Mouse (Mus musculus): ENCODE results near the gene Kmt5a. TPM values are rescaled to one million over a fixed set of nuclear protein-coding genes. Genes with fewer than 3 reads are reported as not detected.
"Not testable (repeated sequence)": the region's sequence is repeated elsewhere in the genome, so short reads cannot be mapped to it uniquely, and the experiment has no call there.

Gene Kmt5a
- total RNA-seq, 1 experiment from 2014 or later: 99.1 TPM

DNA sequence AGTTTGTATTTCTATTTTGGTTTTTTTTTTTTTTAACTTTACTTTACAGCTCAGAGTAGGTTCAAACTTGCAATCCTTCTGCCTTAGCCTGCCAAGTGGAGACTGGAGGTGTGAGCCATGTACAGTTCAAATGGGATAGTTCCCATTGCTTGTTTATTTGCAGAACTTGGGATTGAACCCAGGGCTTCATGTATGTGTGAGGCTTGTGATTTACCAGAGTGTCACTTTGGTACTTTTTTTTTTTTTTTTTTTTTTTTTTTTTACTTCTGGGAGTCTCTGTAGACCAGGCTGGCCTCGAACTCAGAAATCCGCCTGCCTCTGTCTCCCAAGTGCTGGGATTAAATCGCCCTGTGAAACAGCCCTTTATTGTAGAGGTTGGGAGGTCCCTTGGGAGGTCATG is 4.5 kb downstream of the Kmt5a start:
- ATAC-seq (replicated peaks in 1 of 2; ENCODE audit: insufficient read depth in 1 of 2, low FRiP score in 2 of 2, low TSS enrichment in 1 of 2, low read depth in 1 of 2, poor library complexity in 2 of 2, severe bottlenecking in 2 of 2): no peak

GRCm38 (mm10) chr5:124444661-124445561 is 5.2 kb downstream of the Kmt5a start:
- ATAC-seq (replicated peaks in 1 of 2; ENCODE audit: insufficient read depth in 1 of 2, low FRiP score in 2 of 2, low TSS enrichment in 1 of 2, low read depth in 1 of 2, poor library complexity in 2 of 2, severe bottlenecking in 2 of 2): peak; percentile 8 to 26; a peak in 3 of 4 replicates

- no peak for ATAC-seq (replicated peaks in 1 of 2; ENCODE audit: insufficient read depth in 1 of 2, low FRiP score in 2 of 2, low TSS enrichment in 1 of 2, low read depth in 1 of 2, poor library complexity in 2 of 2, severe bottlenecking in 2 of 2)
Measured at GRCm38 (mm10) chr5:124445621-124446293, 6.0 kb downstream of the Kmt5a start.

DNA sequence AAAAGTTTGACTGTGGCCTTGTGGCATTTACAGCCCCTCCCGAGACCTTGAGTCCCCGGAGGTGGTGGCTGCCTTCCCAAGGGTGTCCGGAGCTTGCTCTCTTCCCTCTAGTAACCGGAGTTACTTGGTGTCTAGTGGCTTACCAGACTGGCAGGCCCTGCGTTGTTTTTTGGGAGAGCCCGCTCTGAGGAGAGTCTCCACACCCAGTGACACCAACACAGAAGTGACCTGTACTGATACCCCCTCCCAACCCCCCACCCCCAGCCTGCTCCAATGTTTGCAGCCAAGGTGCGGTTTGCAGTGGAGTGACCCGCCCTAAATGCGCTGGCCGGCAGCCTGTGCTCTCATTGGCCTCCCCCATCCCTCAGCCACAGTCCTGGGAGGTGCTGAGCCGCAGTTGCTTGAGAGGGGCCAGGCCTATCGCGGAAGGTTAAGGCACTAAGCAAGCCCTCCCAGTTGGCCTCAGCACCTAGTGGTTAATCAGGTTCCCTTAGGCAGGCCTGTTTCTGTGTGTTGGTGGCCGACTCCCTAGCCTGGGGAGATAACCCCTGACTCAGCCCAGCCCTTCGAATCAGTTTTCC is 6.7 kb downstream of the Kmt5a start:
- peak; percentile 56 to 77; a peak in 3 of 4 replicates for ATAC-seq (replicated peaks in 1 of 2; ENCODE audit: insufficient read depth in 1 of 2, low FRiP score in 2 of 2, low TSS enrichment in 1 of 2, low read depth in 1 of 2, poor library complexity in 2 of 2, severe bottlenecking in 2 of 2)

- no peak for ATAC-seq (replicated peaks in 1 of 2; ENCODE audit: insufficient read depth in 1 of 2, low FRiP score in 2 of 2, low TSS enrichment in 1 of 2, low read depth in 1 of 2, poor library complexity in 2 of 2, severe bottlenecking in 2 of 2)
Measured at GRCm38 (mm10) chr5:124449494-124449893, 9.8 kb downstream of the Kmt5a start.

DNA sequence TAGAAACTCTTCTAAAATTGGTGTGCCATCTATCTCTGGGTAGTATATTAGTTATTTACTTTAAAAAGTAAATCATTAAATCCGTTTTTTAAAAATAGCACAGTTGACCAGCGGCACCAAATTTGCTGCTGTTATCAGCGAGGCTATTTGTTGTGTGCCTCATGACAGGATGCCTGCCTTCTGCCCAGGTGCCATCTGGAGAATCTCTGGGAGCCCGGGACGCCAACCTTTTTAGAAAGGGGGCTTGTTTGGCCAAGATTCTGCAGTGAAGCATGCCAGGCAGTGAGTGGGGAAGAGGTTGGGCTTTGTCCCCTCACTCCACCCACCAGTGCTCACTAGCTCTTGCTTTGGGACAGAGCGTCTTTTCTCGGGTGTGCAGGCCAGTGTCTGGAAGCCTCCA is 10.3 kb downstream of the Kmt5a start:
- no peak for ATAC-seq (replicated peaks in 1 of 2; ENCODE audit: insufficient read depth in 1 of 2, low FRiP score in 2 of 2, low TSS enrichment in 1 of 2, low read depth in 1 of 2, poor library complexity in 2 of 2, severe bottlenecking in 2 of 2)

- no peak for ATAC-seq (replicated peaks in 1 of 2; ENCODE audit: insufficient read depth in 1 of 2, low FRiP score in 2 of 2, low TSS enrichment in 1 of 2, low read depth in 1 of 2, poor library complexity in 2 of 2, severe bottlenecking in 2 of 2)
Measured at GRCm38 (mm10) chr5:124450641-124451340, 11.1 kb downstream of the Kmt5a start.

DNA sequence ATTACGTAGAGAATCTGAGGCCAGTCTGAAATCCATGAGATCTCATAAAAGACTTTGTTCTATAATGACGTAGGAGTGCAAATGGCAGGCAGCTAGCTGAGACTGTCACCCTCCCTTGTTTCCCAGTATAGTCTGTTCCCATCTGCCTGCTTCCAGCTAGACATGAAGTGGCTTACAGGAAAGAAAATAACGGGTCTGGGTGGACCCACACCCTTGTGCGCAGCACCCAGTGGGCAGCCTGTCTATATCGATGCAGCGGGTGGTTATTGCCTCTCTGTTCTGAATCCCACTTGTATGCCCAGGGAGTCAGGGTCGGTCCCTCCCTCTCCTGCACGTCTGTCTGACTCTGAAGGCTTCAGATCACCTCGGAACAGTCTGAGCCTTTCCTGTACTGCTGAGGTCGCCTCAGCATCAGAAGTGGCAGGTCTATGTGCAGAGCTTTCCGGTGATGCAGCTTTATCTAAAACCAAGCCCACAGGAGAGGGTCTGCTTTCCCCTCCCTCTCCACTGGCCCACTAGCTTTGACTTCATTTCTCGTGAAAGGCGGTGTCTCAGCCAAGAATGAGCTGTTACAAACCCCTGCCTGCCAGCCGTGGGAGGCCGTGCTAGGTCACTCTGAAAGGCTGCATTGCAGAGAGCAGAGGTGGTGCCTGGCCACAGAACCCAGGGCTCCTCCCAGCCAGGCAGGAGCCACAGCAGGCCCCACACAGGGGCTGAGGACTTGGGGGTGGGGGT is 12.9 kb downstream of the Kmt5a start:
- ATAC-seq (replicated peaks in 1 of 2; ENCODE audit: insufficient read depth in 1 of 2, low FRiP score in 2 of 2, low TSS enrichment in 1 of 2, low read depth in 1 of 2, poor library complexity in 2 of 2, severe bottlenecking in 2 of 2): no peak

DNA sequence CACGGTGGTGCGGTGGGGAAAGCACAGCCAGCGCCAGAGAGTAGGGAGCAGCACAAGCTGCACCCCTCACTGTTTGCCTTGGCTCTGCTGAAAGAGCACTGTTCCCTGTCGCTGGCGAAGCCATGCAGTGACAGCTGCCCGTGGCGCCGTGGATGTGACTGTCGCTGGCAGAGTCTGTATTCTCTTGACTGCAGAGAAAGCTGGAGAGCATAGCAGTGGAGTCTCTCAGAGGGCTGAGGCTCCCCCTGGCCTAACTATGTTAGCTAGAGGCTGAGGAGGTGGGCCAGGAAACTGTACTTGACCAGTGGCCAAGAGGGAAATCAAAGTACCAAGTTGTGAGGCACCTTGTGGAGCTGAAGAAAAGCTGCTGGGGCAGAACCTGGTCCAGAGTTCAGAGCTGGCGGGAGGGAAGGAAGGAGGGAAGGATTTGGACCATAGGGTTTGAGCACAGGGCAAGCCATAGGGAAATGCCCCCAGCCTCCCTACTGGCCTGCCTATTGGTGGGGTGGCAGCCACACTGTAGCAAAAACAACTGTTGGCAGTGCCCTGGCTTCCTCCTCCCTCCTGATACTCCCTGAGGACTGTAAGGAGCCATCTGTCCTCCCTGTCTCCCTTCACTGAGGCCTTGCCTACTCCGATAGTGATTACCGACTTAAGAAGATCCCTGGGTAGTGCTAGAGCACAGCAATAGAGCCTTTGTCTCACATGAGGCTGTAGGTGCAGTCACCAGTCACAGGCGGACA is 13.8 kb downstream of the Kmt5a start:
- ATAC-seq (replicated peaks in 1 of 2; ENCODE audit: insufficient read depth in 1 of 2, low FRiP score in 2 of 2, low TSS enrichment in 1 of 2, low read depth in 1 of 2, poor library complexity in 2 of 2, severe bottlenecking in 2 of 2): no peak

DNA sequence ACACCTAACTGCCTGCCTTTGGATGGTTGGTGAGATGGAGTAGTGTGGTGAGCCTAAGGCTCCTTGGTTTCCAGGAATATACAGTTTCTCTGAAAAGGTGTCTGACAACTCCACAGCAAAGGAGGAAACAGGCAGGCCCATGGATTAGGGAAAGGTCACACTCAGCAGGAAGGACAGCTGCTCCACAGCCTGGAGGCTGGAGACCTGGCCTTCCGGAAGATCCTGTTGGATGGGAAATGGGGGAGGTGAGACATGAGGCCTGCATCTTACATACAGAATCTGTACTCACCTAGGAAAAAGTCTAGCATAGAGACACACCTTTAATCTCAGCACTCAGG is 14.3 kb downstream of the Kmt5a start:
- no peak for ATAC-seq (replicated peaks in 1 of 2; ENCODE audit: insufficient read depth in 1 of 2, low FRiP score in 2 of 2, low TSS enrichment in 1 of 2, low read depth in 1 of 2, poor library complexity in 2 of 2, severe bottlenecking in 2 of 2)

DNA sequence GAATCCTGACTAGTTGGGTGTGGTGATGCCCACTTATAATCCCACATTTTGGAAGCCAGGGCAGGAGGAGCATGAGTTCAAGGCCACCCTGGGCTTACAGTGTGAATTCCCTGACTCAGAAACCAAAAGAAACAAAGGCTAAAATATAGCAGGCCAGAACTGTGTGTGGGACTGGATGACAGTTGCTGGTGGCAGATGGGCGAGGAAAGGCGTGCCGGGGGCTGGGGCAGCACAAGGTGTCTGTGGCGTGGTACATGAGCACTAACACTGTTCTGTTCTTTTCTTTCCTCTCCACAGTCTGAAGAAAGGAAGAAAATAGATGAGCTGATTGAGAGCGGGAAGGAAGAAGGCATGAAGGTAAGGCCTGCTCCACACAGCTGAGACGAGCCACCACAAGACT is 17.0 kb downstream of the Kmt5a start:
- ATAC-seq (replicated peaks in 1 of 2; ENCODE audit: insufficient read depth in 1 of 2, low FRiP score in 2 of 2, low TSS enrichment in 1 of 2, low read depth in 1 of 2, poor library complexity in 2 of 2, severe bottlenecking in 2 of 2): no peak

DNA sequence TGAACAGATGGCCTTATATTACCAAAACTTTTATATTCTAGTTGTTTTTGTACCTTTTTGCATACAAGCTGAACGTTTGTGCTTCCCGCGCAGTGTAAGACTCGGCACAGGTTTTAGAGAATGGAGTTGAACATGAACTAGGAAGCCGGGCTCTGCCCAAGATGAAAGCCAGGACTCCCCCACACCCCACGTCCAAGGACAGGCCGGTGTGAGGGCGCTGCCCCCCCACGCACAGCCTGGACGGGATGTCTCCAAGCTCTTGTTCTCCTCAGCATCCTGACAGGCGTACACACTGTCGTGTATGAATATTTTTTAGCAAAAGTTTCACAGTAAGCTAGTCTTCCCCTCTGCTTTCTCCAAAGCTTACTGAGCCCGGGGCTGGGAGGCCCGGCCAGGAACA is 21.2 kb downstream of the Kmt5a start:
- ATAC-seq (replicated peaks in 1 of 2; ENCODE audit: insufficient read depth in 1 of 2, low FRiP score in 2 of 2, low TSS enrichment in 1 of 2, low read depth in 1 of 2, poor library complexity in 2 of 2, severe bottlenecking in 2 of 2): not testable (repeated sequence)

- ATAC-seq (replicated peaks in 1 of 2; ENCODE audit: insufficient read depth in 1 of 2, low FRiP score in 2 of 2, low TSS enrichment in 1 of 2, low read depth in 1 of 2, poor library complexity in 2 of 2, severe bottlenecking in 2 of 2): no peak
Measured at GRCm38 (mm10) chr5:124462297-124463025, 22.7 kb downstream of the Kmt5a start.

GRCm38 (mm10) chr5:124463462-124463861 is 23.7 kb downstream of the Kmt5a start:
- ATAC-seq (replicated peaks in 1 of 2; ENCODE audit: insufficient read depth in 1 of 2, low FRiP score in 2 of 2, low TSS enrichment in 1 of 2, low read depth in 1 of 2, poor library complexity in 2 of 2, severe bottlenecking in 2 of 2): no peak

DNA sequence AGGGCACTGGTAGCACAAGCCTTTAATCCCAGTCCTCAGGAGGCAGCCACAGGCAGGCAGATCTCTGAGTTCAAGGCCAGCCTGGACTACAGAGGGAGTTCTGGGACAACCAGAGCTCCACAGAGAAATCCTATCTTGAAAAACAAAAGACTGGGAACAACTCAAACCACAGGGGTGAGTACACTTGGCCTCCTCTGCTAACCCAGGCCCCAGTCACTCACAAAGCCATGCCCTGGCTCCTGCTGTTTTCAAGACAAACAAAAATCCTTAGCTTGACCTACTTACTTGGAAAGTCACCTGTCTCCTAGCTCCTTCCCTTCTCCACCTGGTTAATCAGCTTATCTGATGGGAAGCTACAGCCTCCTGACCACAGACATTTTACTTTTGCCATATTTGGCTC is 25.2 kb downstream of the Kmt5a start:
- no peak for ATAC-seq (replicated peaks in 1 of 2; ENCODE audit: insufficient read depth in 1 of 2, low FRiP score in 2 of 2, low TSS enrichment in 1 of 2, low read depth in 1 of 2, poor library complexity in 2 of 2, severe bottlenecking in 2 of 2)

DNA sequence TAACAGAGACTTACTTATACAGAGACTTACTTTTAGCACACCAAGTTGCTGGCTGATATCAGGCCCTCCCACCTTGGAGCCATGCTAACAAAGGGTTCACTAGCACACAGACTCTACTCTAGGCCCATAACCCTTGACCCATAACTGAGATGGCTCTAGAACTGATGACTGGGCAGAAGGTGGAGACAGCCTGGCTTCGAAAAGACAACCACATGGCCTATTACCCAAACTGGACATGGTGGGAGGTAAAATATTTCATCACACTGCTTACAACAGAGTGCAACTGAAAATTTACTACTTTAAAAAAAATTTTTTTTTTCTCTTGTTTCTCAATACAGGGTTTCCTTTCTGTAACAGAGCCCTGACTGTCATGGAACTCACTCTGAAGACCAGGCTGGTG is 28.0 kb downstream of the Kmt5a start:
- ATAC-seq (replicated peaks in 1 of 2; ENCODE audit: insufficient read depth in 1 of 2, low FRiP score in 2 of 2, low TSS enrichment in 1 of 2, low read depth in 1 of 2, poor library complexity in 2 of 2, severe bottlenecking in 2 of 2): peak in 1 of 2 experiments; percentile 61; a peak in 1 of 4 replicates
